Mouse (Mus musculus) adrenal gland, postnatal 14 days (tissue): Measurements from ENCODE around the gene St6gal1. TPM values are rescaled to one million over a fixed set of nuclear protein-coding genes. Genes with fewer than 3 reads are reported as not detected.

Experiments
- DNase-seq: peaks from one replicate; pipeline ENCODE4 v3.0.0; 2021; ENCODE audit warnings: mixed read lengths
- total RNA-seq: library from RNA; stranded (reverse); gene quantifications from 2 replicates; pipeline ENCODE4 v1.2.3, GENCODE M21; 2021

St6gal1 gene
- total RNA-seq, 1 experiment from 2014 or later = 42.8 TPM

DNA sequence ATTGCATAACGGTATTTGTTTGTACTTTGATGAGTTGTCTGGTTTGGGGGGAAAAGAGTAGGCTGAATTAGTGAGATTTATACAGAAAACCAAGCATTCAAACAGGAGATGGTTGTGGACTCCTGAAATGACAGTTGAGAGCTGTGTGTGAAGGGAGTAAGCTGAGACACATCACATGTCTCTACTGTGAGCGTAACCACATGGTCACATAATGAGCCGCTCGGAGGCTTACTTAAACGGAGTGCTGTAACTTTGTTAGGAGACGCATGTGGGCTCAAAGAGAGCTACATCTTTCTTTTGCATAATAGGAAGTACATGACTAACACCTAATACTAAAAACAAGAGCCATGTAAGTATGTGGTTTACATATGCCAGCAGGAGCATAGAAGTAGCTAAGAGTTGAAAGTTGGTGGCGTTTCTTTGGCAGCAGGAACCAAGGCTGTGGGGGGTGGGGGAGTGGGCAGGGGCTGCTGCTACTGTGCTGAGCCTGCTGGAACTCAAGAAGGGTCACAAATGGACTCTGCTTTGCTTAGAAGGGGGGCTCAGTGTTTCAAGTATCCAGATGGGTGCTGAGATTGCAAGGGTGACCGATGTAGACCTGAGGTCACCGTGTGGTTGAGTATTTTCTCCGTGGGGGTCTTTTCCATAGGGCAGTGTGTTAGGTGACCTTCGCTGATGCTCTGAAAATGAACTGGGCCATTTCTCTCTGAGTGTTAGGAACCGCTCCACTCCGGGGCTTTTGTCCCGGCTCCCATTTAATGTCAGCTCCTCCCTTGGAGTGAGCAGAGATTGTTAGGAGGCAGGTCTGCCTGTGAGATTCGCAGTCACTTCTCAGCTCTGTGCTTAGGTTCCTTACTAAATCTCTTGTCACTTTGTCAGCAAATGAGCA is 26.3 kb downstream of the St6gal1 start:
- no peak for DNase-seq

DNA sequence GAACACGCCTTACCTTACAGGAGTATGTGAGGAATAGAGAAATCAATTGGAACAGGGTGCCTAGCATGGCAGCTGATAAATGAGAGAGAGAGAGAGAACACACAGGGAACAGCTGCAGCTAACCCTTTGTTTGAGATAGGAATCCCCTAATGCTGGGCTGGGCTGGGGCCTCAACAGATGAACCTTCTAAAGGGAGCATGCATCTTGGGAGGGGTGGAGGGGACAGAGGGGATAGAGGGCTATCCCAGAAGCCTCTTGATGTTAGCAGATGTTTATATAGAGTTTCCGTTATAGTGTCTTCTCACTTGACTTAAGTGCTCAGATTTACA is 26.9 kb downstream of the St6gal1 start:
- DNase-seq = no peak

DNA sequence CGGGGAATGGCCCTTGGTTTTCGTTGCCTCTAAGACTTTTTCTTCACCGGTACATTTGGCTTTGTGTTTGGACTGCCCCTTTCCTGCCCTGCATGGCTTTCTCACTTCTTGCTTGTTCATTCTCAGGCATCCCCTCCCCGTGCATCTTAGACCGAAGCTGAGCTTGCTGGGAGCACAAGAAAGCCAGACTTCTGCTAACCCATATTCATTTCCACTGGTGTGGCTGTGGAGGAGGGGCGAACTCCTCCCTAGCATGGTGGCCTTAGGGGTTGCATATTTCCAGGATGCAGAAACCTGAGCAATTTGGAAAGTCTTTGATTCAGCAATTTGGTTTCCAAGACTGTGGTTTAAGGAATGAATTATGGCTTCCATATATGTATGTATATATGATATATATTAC is 29.1 kb downstream of the St6gal1 start:
- no peak for DNase-seq

DNA sequence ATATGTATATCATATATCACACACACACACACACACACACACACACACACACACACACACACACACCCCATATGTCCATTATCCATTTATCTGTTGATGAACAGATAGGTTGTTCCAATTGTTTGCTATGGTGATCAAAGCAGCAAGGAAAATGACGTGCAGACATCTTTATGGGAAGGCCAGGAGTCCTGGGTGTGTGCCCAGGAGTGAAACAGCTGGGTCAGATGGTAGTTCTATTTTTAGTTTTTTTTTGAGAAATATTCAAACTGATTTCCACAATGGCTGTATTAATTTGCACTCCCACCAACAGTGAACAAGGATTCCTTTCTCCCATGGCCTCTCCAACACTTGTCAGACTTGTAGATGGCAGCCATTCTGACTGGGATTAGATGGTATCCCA is 29.5 kb downstream of the St6gal1 start:
- peak; percentile 51 for DNase-seq

DNA sequence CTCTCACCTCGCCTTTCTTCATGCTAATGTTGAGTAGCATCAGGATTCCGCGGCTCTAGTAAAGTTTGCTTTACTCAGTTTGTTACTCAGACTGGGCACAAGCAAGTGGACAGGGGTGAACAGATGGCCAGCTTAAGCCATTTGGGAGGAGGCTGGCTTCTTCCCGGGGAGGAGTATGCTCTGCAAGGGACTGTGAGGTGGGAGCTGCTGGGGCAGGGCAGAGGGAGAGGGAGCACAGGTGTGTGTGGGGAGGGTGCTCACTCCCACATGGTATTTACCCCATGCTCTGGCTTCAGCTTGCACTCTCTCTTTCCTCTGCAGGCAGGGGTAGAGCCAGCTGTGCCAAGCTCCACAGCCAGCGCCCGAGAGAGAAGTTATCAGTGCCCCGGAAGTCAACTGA is 32.1 kb downstream of the St6gal1 start:
- no peak for DNase-seq

DNA sequence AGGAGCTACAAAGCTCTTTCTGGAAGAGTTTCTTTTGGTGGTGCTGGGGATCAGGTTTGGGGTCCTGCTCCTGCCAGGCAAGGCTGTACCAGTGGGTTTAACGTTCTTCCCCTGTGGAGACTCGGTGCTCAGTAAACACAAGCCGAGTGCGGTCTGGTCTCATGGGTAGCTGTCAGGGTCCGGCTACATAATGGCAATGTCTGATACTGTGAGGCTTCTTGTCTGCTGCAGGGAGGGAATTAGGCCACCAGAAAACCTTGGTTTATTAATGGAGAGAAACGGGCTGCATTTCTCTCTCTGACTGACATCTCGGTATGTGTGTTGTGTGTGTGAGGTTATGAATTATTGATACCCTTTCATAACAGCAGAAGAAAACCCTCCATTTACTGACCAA is 33.9 kb downstream of the St6gal1 start:
- no peak for DNase-seq

DNA sequence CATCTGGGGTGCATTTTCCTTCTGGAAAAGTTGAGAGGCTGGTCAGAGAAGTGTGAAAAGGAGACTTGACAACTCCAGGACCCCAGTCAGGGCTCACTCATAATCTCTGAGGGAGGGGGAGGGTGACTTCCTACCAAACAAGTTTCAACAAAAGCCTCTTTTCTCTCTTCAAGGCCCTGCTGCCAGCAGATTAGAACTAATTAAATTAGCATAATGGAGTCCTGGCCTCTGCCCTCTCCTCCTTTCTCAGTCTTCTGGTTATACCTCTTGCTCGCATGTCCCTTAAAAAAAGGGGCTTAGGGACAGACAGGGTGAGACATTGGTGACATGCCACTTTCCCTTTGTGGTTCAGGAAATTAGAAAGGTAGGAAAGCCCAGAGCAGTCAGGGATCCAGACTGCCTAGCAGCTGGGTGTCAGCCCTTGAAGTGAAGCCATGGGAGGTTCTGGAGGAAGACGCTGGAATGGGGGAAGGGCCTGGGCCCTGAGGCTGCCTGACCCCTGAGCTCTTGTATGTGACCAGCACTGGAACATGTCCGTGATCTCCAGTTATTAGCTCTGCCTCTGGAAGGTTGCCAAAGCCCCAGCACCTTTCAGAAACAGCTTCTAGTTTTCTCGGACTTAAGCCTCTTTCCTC is 34.4 kb downstream of the St6gal1 start:
- DNase-seq = no peak

DNA sequence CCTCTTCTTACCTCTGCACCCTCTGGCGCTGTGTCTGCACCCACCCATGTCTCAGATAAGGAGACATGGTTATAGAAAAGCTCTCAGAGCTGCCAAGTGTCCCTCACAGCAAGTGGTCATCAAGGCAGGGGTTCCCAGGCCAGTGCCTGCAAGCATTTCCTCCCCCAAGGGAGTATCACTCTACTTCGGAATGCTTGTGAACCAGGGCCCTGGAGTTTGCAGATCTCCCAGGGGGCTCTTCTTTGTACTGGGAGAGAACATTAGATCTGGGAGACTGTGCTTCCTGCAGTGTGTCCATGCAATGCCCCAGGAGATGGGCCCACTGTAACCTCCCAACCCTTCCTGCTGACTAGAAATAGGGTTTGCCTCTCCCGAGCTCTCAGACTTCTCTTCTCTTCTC is 35.0 kb downstream of the St6gal1 start:
- DNase-seq = no peak

DNA sequence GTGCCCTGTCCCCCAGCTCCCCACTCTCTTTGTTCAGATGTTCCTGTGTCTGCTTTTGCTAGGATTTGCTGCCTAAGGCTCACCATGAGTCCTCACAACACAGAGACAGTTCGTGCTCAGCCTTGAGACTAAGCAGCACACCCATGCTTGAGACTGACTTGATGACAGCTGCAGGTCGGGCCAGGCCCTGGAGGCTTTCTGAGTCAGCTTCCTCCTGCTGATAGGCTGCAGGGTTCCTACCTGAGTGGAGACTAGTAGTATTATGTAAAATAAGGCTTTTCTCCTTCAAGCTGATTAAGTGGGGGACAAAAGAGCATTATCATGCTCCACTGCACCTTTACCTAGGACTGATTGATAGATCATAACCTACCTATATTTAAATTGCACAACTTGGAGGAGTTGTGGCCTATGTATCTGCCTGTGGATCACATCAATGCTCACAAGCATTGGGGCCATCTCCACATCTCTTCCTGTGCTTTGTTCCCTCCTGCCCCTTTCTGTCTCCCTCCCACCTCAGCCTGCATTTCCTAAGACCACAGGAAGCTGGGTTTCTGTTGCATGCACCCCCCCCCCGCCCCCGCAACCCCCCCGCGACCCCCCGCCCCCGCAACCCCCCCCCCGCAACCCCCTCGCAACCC is 37.7 kb downstream of the St6gal1 start:
- DNase-seq = peak; percentile 40

DNA sequence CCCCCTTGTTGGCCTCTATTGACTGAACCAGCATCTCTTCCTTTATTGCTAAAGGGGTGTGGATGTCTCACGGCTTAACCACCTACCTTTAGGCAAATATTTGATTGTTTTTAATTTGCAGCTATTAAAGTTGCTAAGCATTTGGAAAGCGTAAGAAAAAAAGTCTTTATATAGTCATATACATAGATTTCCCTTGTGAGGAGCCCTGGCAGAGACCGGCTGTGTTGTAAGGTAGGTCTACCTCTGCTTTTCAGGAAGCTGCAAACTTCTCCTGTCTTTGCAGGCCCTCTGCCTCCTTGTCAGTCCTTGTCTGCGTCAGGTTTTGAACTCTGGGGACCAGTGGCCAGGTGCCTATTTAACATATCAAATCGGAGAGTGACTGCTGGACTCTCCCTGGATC is 38.3 kb downstream of the St6gal1 start:
- no peak for DNase-seq

DNA sequence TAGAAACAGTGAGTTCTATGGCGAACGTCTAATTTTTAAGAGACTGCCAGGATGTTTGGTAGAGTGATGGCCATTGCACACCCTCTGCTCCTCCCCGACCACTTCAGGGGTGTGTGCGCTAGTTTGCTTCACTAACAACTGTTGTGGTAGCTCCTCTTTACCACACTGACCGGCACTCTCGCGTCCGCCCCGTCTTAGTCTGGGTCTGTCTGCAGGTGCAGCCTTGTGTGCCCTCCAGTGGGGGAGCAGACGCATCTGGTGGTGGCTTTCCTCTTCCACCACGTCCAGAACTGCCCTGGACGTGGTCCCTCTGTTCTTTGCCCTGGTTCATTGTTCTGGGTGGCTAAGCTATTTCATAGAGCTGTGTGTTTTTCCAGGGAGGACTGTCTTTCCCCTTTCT is 40.5 kb downstream of the St6gal1 start:
- peak; percentile 4 for DNase-seq

DNA sequence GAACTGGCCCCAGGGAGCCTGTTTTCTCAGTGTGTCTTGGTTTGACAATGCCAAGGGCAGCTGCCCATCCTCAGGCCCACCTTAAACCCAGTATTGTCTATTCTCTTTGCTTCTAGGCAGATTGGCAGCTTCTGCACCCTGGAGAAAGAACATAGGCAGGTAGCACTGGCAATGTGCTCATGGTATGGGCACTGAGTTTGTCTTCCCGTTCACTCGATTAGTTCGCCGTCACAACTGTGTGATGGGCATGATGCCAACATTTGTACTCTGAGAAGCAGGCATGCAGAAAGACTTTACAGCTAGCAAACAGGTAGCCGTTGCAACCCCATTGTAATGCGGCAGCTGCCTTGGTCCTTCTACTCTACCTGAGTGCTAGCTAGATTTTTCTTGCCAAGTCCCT is 40.9 kb downstream of the St6gal1 start:
- DNase-seq = peak; percentile 16

DNA sequence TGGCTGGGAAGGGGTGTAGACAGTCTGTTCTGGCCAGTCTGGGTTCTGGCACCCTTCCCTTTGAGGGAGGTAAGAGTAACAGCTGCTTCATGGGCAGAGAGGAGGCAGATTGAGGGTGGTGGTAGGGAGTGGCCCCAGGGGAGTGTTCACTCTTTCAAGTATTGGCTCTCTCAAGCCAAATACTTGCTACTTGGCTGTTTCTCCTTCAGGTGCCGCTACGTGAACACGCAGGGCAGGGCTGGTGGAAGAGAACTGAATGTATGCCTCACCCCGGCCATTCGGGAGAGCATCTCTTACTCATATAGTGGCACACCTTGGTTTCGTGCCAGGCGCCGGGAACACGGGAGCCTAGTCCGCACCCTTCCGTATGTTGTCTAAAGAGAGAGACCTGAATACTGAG is 41.8 kb downstream of the St6gal1 start:
- no peak for DNase-seq

DNA sequence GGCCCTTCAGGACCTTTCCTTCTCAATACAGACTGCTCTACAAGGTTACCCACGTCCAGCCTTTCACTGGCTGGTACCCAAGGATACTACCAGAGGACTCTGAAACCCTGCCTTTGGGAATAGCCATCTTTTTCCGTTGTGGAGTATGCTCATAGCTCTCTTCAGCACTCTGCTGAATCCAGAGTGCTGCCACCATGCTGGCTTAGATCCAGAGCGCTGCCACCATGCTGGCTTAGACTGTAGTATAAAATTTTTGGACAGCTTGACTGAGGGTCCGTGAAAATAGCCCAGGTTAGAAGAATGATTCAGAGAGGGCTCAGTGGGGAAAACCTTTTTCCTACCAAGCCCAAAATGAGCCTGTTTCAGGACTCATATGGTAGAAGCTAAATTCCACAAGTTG is 42.4 kb downstream of the St6gal1 start:
- DNase-seq = peak; percentile 5

DNA sequence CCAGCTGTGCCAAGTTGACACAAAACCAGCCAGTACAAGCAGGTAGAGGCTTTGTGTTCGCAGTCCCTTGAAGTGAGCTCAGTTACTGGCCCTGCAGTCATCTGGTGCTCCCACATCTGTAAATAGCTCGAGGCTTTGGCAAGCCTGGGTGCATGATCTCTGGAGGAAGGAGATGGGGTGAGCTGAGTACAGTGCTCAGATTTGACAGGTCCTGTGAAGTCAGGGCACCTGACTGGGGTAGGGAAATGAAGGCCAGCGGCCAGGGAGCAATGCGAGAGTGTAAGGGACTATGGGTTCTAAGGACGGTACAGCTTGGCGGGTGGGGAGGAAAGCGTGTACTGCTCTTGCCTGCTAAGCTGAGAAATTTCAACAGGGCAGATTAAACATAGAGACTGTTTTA is 43.7 kb downstream of the St6gal1 start:
- DNase-seq = no peak

DNA sequence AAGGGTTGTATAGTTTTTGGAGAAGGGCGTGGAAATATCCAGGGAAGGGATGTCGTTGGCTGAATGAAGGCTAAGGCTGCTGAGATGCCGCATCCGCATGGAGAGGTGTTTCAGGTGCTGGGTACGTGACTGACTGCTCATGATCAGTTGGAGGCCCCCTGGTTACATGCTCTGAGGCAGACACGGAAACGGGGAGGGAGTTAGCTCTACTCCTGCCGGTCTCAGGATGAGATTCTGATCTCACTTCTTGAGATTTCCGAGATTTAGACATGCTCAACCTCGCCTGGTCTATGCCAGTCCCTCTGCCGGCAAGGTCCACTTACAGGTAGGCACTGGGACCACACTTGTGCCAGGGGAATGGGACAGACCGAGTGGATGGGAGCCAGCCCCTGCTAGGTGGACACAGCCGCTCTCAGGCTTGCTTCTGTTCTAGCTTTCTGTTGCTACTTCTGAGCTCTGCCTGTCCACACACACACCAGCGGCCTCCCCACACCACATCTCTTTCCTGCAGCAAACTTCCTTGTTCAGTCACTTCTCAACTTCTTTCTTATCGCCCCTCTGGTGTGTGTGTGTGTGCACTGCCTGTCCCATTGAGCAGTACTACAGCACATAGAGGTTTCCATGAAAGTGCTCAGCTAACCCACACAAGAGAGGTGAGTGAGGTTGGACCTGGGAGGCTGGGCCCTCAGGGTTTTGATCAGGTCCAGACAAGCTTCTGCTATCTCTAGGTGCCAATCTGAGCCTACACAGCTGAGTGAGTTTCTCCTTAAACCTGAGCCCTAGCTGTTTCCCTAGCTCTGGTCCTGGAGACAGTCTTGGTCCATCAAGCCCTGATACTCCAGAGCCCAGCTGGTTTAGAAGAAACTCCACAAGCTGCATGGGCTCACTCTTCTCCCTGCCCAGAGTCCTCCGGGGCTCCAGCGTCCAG is 44.8 kb downstream of the St6gal1 start:
- DNase-seq = no peak

DNA sequence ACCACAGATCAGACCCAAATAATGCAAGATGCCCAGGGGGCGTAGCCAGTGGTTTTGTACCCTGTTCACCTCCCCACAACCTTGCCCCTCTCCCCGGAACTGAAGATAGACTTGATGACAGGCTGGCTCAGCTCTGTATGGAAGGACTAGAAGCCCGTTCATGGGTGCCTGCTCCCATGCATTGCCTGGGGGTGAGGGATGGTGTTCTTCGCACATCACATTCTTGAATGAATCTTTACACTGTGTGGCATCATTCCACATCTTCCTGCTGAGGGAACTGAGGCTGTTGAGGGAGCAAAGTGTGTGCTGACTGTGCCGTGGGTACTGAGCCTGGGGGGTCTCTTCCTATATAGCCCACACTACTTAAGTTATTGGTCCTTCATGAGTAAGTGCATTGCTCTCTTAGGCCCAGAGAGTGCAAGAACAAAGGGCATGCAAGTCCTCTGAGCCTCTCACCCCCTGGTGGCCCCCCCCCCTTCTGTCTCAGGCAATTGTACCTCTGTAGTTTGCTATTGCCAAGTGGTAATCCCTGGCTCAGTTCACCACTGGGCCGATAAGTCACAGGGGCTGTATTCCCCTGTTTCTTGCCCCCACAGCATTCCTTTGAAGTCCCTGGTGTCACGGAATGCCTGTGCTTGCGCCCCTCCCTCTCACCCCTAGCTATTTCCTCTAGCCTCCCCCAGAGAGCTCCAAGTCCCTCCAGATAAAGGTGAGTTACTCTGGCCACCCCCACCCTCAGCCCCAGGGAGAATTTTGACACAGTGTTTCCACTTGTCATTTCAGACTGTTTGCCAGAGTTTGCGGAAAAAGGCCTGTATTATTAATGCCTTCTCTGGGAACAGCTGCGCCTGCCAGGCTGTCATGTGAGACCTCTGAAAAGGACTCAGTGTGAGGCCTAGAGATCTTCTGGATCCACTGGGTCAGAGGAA is 45.7 kb downstream of the St6gal1 start:
- peak; percentile 53 for DNase-seq

DNA sequence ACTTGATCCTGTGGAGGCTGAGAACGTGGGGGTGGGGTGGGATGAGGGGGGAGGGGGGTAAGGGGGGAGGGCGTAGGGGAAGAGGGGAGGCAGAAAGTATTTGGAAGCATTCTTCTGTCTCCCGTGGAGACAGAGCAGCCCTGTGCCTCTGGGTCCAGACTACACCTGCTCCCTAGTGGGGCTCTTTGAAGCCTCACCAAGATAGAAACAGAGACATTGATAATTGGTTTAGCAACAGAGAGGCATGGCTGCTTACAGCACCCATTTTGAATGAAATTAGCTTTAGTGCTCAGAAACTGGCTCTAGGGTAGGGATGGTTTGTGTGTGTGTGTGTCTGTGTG is 46.3 kb downstream of the St6gal1 start:
- no peak for DNase-seq

DNA sequence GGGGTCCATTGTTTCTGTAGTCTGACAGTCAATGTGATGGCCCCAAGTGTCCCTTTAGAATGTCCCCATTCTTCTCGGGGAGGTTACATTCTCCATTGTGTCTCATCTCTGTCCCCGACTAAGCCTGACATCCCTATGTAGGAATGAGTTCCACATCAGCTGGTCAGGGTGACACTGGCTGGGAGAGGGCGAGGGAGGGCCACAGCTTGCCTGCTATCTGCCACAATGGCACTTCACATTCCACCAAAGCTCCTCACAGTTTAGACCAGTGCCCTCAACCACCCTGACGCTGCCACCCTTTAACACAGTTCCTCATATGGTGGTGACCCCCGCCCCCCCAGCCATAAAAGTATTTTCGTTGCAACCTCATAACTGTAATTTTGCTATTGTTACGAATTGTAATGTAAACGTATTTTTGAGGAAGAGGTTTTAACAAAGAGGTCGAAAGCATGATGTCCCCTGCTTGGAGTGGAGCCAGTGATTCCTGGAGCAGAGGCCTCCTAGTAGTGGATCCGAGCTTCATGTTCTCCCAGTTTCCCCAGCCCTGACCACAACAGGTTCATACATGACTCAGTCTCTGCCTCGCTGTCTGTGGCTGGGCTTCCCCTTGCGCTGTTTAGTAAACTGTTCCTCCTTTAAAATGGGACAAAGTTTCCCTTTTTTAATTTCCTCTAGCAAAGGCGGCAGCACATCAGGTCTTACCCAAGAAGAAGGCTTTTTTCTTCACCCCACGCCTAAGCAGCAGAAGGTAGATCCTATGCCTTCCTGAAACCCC is 47.4 kb downstream of the St6gal1 start:
- peak; percentile 35 for DNase-seq

DNA sequence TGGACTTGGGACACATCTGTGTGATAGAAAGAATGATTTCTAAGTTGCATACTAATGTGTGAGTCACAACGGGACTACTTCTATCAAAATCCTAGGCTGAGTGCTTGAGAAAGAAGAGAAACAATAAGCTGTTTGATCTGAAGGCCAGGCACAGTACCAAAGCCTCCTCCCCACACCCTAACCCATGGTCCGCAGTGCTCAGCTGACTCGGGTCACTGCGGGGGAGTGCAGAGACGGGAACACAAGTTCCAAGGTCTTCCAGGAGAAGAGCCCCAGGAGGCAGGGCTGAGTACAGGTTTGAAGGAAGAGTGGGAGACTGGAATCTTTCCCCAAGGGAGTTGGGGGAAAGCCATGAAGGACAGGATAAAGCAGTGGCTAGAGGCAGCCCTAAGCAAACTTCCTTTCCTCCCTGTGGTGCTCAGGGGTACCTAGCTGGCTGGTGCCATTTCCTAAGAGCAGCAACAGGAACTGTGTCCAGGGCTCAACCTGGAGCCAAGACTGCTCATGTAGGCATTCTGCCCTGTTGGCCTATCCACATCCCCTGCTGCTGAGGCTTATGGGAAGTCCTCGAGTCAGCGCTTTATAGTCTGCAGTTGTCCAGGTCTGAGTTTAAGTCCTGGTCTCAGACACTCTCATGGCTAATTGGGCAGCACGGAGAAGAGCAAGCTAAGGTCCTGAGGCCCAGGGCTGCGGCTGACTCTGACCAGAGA is 48.1 kb downstream of the St6gal1 start:
- peak; percentile 64 for DNase-seq
